Mouse (Mus musculus) lung, postnatal 0 days (tissue): ENCODE data around the gene Chd2. TPM values are rescaled to one million over a fixed set of nuclear protein-coding genes. Genes with fewer than 3 reads are reported as not detected.

Source experiments
- ATAC-seq: fragments of 200-750 bp; cut with Nextera tagmentation; 2 replicates; pipeline ENCODE4 v1.8.0; 2017; ENCODE audit warnings: moderate library complexity
- DNase-seq: peaks from one replicate; pipeline ENCODE4 v3.0.0-alpha.2; 2016; ENCODE audit warnings: low spot score
- H3K27ac ChIP-seq: fragments of 300-500 bp; sonication (generic); 2 replicates; pipeline ENCODE4 v1.5.1; 2014; ENCODE audit warnings: antibody characterized with exemption, mild to moderate bottlenecking, low read length, mixed read lengths
- H3K27me3 ChIP-seq: fragments of 300-500 bp; sonication (generic); replicated peaks from 2 replicates; pipeline ENCODE4 v1.6.1; 2014; ENCODE audit warnings: low read length, mixed read lengths; ENCODE audit not compliant: insufficient read depth
- H3K36me3 ChIP-seq: fragments of 300-500 bp; sonication (generic); 2 replicates; pipeline ENCODE4 v1.6.1; 2014; ENCODE audit warnings: low read length, mixed read lengths; ENCODE audit not compliant: insufficient read depth
- H3K4me1 ChIP-seq: fragments of 300-500 bp; sonication (generic); 2 replicates; pipeline ENCODE4 v1.6.1; 2014; ENCODE audit warnings: antibody characterized with exemption, low read depth, low read length, mixed read lengths; ENCODE audit not compliant: insufficient read depth
- H3K4me2 ChIP-seq: fragments of 300-500 bp; sonication (generic); replicated peaks from 2 replicates; pipeline ENCODE4 v1.6.1; 2014; ENCODE audit warnings: low read depth, mild to moderate bottlenecking, low read length, moderate library complexity, mixed read lengths
- H3K4me3 ChIP-seq: fragments of 300-500 bp; sonication (generic); 2 replicates; pipeline ENCODE4 v1.5.1; 2014; ENCODE audit warnings: low read depth, low read length
- H3K9ac ChIP-seq: fragments of 300-500 bp; sonication (generic); replicated peaks from 2 replicates; pipeline ENCODE4 v1.6.1; 2014; ENCODE audit warnings: low read depth, mild to moderate bottlenecking
- H3K9me3 ChIP-seq: fragments of 300-500 bp; sonication (generic); 2 replicates; pipeline ENCODE4 v1.6.1; 2016; ENCODE audit warnings: low read length, mixed read lengths
- CTCF ChIP-seq: IDR thresholded peaks from 2 replicates; pipeline ENCODE4 v1.5.1; 2016; ENCODE audit warnings: antibody characterized with exemption, mild to moderate bottlenecking
- EP300 ChIP-seq: IDR thresholded peaks from 2 replicates; pipeline ENCODE4 v1.6.1; 2016; ENCODE audit warnings: antibody characterized with exemption, mild to moderate bottlenecking, control low read depth
- WGBS: fragments of 180-500 bp; shearing (Covaris S2); extraction: QIAGEN DNeasy Blood & Tissue Kit; methylation state at CpG from one replicate; pipeline ENCODE4 v1.1.7; 2014; 5-methylcytosine and 5-hydroxymethylcytosine counted together
- polyA plus RNA-seq: library from polyadenylated mRNA; unstranded; fragments of >200 nt; fragmentation: Nextera tagmentation; extraction: Ambion mirVana; gene quantifications from 2 replicates; pipeline ENCODE4 v1.2.1, GENCODE M21; 2015

Gene Chd2
- polyA plus RNA-seq, 1 experiment from 2014 or later = 38.0 TPM

GRCm38 (mm10) chr7:73389871-73390294, 151.7 kb downstream of the Chd2 start:
- Histone ChIP-seq H3K36me3 (no peaks in the 10 kb centered on the region), H3K9me3 (no peaks in the 10 kb centered on the region), H3K4me1 (peaks cover 7% of the 10 kb centered on the region), H3K27ac (peak overlapping the region; percentile 74; the same call in 1 of the 2 replicates), H3K27me3 (no peaks in the 10 kb centered on the region), H3K4me3 (peak overlapping the region; percentile 67; the same call in 1 of the 2 replicates), H3K9ac (no peak overlapping the region), H3K4me2 (peak overlapping the region; percentile 94)
- TF ChIP-seq CTCF (no peak), EP300 (no peak)
- peak; percentile 54 for ATAC-seq
- DNase-seq = peak; percentile 72
- WGBS = 5% methylated on average over 15 of the region's 15 CpGs

DNA sequence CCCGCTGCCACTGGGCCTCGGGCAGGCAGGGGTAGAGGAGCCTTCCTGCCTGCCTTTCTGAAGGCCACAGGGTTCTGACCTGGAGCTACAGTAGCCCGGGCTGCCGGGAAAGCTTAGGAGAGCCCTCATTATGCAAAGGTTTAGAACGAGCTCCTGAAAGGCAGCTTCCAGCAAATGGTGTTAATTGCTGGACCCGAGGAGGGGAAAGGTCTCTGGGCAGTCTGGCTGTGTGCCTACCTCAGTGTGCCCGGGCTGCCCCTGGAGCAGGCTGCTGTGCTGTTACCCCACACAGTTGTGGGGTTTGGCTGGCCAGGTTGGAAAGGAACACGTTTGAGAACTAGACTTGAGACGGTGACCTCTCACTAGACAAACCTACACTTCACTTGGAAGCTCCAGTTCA, 152.2 kb downstream of the Chd2 start:
- DNase-seq = no peak
- WGBS = 14% methylated on average over 9 of the region's 9 CpGs
- Histone ChIP-seq H3K4me2 (peak overlapping the region; percentile 94), H3K4me3 (no peak overlapping the region), H3K4me1 (peaks cover 7% of the 10 kb centered on the region), H3K27me3 (no peaks in the 10 kb centered on the region), H3K36me3 (no peaks in the 10 kb centered on the region), H3K9me3 (no peaks in the 10 kb centered on the region), H3K27ac (peak overlapping the region; percentile 74), H3K9ac (no peak overlapping the region)
- no peak for TF ChIP-seq CTCF
- no peak for TF ChIP-seq EP300
- ATAC-seq = no peak

DNA sequence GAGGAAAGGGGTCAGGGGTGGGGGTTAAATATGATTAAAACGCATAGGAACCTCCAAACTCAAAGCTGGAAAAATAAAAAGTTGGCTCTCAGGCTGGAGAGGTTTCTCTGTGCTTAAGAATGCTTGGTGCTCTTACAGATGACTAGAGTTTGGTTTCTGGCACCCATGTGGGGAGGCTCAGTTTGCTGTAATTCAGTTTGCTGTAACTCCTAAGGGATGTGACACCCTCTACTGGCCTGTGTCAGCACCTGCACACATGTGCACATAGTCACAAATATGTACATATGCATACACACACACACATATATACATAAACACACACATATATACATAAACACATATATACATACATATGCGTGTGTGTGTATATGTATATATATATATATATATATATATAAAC, 152.8 kb downstream of the Chd2 start:
- ATAC-seq = no peak
- no peaks in the 10 kb centered on the region for H3K36me3 ChIP-seq
- H3K4me2 ChIP-seq = no peak overlapping the region
- H3K9ac ChIP-seq = no peak overlapping the region
- WGBS = 69% methylated on average over 2 of the region's 2 CpGs
- H3K27ac ChIP-seq = no peak overlapping the region
- H3K27me3 ChIP-seq = no peaks in the 10 kb centered on the region
- H3K9me3 ChIP-seq = no peaks in the 10 kb centered on the region
- no peak overlapping the region for H3K4me3 ChIP-seq
- H3K4me1 ChIP-seq = peaks cover 7% of the 10 kb centered on the region
- peak; percentile 41 for TF ChIP-seq CTCF
- TF ChIP-seq EP300 = no peak
- DNase-seq = no peak

GRCm38 (mm10) chr7:73382843-73383242, 158.8 kb downstream of the Chd2 start:
- TF ChIP-seq EP300 (no peak), CTCF (no peak)
- no peak overlapping the region for H3K4me3 ChIP-seq
- no peaks in the 10 kb centered on the region for H3K4me1 ChIP-seq
- ATAC-seq (no peak), DNase-seq (no peak)
- 70% methylated on average over 7 of the region's 7 CpGs for WGBS
- no peak overlapping the region for H3K27ac ChIP-seq
- no peak overlapping the region for H3K4me2 ChIP-seq
- 0 out of 2 replicates have a peak, but pooled peaks cover 3% of the 10 kb centered on the region for H3K27me3 ChIP-seq
- H3K36me3 ChIP-seq = no peaks in the 10 kb centered on the region
- no peaks in the 10 kb centered on the region for H3K9me3 ChIP-seq
- no peak overlapping the region for H3K9ac ChIP-seq

- Histone ChIP-seq H3K36me3 (no peaks in the 10 kb centered on the region), H3K4me1 (peaks cover 9% of the 10 kb centered on the region; the same call in 1 of the 2 replicates), H3K4me3 (no peak overlapping the region), H3K9ac (no peak overlapping the region), H3K4me2 (no peak overlapping the region), H3K27ac (no peak overlapping the region), H3K9me3 (no peaks in the 10 kb centered on the region), H3K27me3 (peaks cover 10% of the 10 kb centered on the region; the same call in 1 of the 2 replicates)
- ATAC-seq = no peak
- no peak for DNase-seq
- WGBS = 63% methylated on average over 6 of the region's 6 CpGs
- TF ChIP-seq CTCF (no peak), EP300 (no peak)
Observed at GRCm38 (mm10) chr7:73378034-73378433, 163.6 kb downstream of the Chd2 start.

DNA sequence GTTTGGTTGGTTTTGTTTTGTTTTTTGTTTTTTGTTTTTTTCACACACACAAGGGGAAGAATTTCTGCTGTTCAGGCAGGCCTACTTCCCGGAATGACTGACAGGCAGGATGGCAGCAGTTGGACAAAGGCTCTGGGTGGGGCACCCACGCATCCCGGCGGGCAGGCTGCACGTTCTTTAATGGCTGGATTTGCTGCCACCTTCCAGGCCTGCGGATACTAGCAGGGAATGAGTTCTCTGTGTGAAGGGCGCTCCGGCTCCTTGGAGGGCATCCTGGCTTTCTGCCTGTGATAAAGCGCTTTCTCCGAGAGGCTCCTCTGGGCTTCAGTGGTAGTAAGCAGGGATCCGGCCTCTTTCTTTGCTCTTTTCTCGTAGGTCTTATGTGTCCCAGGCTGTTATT, 164.3 kb downstream of the Chd2 start:
- TF ChIP-seq CTCF (no peak), EP300 (no peak)
- Histone ChIP-seq H3K9ac (no peak overlapping the region), H3K4me1 (peaks cover 14% of the 10 kb centered on the region; the same call in 1 of the 2 replicates), H3K27me3 (peaks cover 10% of the 10 kb centered on the region; the same call in 1 of the 2 replicates), H3K4me3 (no peak overlapping the region), H3K9me3 (no peaks in the 10 kb centered on the region), H3K4me2 (no peak overlapping the region), H3K27ac (no peak overlapping the region), H3K36me3 (no peaks in the 10 kb centered on the region)
- no peak for DNase-seq
- WGBS = 59% methylated on average over 12 of the region's 12 CpGs
- no peak for ATAC-seq

Other genes with a start within 250 kb of the Chd2 start
- 4.8 and 5.9 TPM in 2 replicates for gene Rgma, start 166.3 kb downstream of the Chd2 start, polyA plus RNA-seq
- 116 and 147 TPM in 2 replicates for gene Fam174b, start 198.5 kb upstream of the Chd2 start, polyA plus RNA-seq